Mouse (Mus musculus) CH12.LX (cell line): ENCODE results near the gene Bysl. TPM values are rescaled to one million over a fixed set of nuclear protein-coding genes. Genes with fewer than 3 reads are reported as not detected.

Experiments used
- DNase-seq: peaks from one replicate; pipeline ENCODE4 v3.0.0-alpha.2; 2013; ENCODE audit errors: extremely low read depth
- H3K27ac ChIP-seq: 2 replicates; pipeline ENCODE4 v1.5.1; 2012; ENCODE audit warnings: low read depth, mild to moderate bottlenecking, control low read depth, moderate library complexity; ENCODE audit not compliant: insufficient read depth
- H3K27me3 ChIP-seq: replicated peaks from 2 replicates; pipeline ENCODE3; 2012; ENCODE audit warnings: inconsistent platforms
- H3K36me3 ChIP-seq, 2 experiments: replicated peaks in 1 of 2; 2 replicates each; pipeline versions ENCODE3 to v1.6.1; 2012; ENCODE audit warnings: inconsistent platforms in 1 of 2, low read length in 1 of 2, mild to moderate bottlenecking in 1 of 2, mixed read lengths in 1 of 2, moderate library complexity in 1 of 2; ENCODE audit not compliant: control insufficient read depth in 1 of 2, insufficient read depth in 1 of 2
- H3K4me1 ChIP-seq, 2 experiments: 2 replicates each; pipeline ENCODE4 v1.6.1; 2012; ENCODE audit warnings: inconsistent platforms in 1 of 2, moderate library complexity in 1 of 2; ENCODE audit not compliant: insufficient read depth in 2 of 2, control insufficient read depth in 1 of 2
- H3K4me2 ChIP-seq: 2 replicates; pipeline ENCODE4 v1.6.1; 2012; ENCODE audit warnings: low read depth, mild to moderate bottlenecking, control low read depth; ENCODE audit not compliant: poor library complexity, insufficient read depth, severe bottlenecking
- H3K4me3 ChIP-seq, 3 experiments: fragments of 150-350 bp in 1 of 3; sonication (generic) in 1 of 3; replicated peaks in 1 of 3; 2 replicates each; pipeline versions ENCODE3 to v1.5.1; 2011 to 2012; ENCODE audit warnings: low read depth in 2 of 3, low read length in 2 of 3, mild to moderate bottlenecking in 2 of 3, moderate library complexity in 2 of 3, control low read depth in 1 of 3, improper control_type of control experiment in 1 of 3, inconsistent platforms in 1 of 3, mixed read lengths in 1 of 3; ENCODE audit not compliant: poor library complexity in 1 of 3
- H3K79me2 ChIP-seq: replicated peaks from 2 replicates; pipeline ENCODE4 v1.6.1; 2012; ENCODE audit warnings: mild to moderate bottlenecking, moderate library complexity; ENCODE audit not compliant: control insufficient read depth, poor library complexity, insufficient read depth, severe bottlenecking; ENCODE audit errors: extremely low read depth
- H3K9ac ChIP-seq: 2 replicates; pipeline ENCODE4 v1.6.1; 2012; ENCODE audit warnings: low read depth, mild to moderate bottlenecking, control low read depth, moderate library complexity; ENCODE audit not compliant: insufficient read depth
- H3K9me3 ChIP-seq: replicated peaks from 2 replicates; pipeline ENCODE3; 2012; ENCODE audit warnings: low read length, inconsistent platforms, mixed read lengths
- BHLHE40 ChIP-seq: IDR thresholded peaks from 2 replicates; pipeline ENCODE4 v1.6.1; 2011; ENCODE audit warnings: mild to moderate bottlenecking, low read depth, low read length, improper control_type of control experiment
- CHD1 ChIP-seq: IDR thresholded peaks from 2 replicates; pipeline ENCODE4 v1.6.1; 2012; ENCODE audit warnings: low read depth, low read length, improper control_type of control experiment, inconsistent platforms
- ELF1 ChIP-seq: IDR thresholded peaks from 2 replicates; pipeline ENCODE4 v1.6.1; 2014; ENCODE audit warnings: low read depth, mild to moderate bottlenecking, inconsistent platforms, low read length, improper control_type of control experiment
- EP300 ChIP-seq: IDR thresholded peaks from 2 replicates; pipeline ENCODE4 v1.6.1; 2011; ENCODE audit warnings: low read length, improper control_type of control experiment
- GABPA ChIP-seq: IDR thresholded peaks from 2 replicates; pipeline ENCODE4 v1.6.1; 2012; ENCODE audit warnings: low read depth, low read length, improper control_type of control experiment, inconsistent platforms; ENCODE audit not compliant: insufficient replicate concordance
- JUND ChIP-seq: conservative IDR thresholded peaks from 2 replicates; pipeline ENCODE4 v1.6.1; 2011; ENCODE audit warnings: low read depth, low read length, improper control_type of control experiment
- KAT2A ChIP-seq: IDR thresholded peaks from 2 replicates; pipeline ENCODE4 v1.6.1; 2012; ENCODE audit warnings: low read length, improper control_type of control experiment, inconsistent platforms; ENCODE audit not compliant: insufficient replicate concordance
- MAFK ChIP-seq: IDR thresholded peaks from 2 replicates; pipeline ENCODE4 v1.6.1; 2011; ENCODE audit warnings: low read length, improper control_type of control experiment; ENCODE audit not compliant: insufficient replicate concordance
- MAZ ChIP-seq: IDR thresholded peaks from 2 replicates; pipeline ENCODE4 v1.6.1; 2012; ENCODE audit warnings: low read depth, mild to moderate bottlenecking, inconsistent platforms, low read length, improper control_type of control experiment, moderate library complexity
- MYC ChIP-seq: IDR thresholded peaks from 2 replicates; pipeline ENCODE4 v1.6.1; 2011; ENCODE audit warnings: low read depth, mild to moderate bottlenecking, improper control_type of control experiment, low read length
- PAX5 ChIP-seq: IDR thresholded peaks from 2 replicates; pipeline ENCODE4 v1.6.1; 2012; ENCODE audit warnings: low read length, inconsistent platforms, mixed read lengths
- POLR2AphosphoS2 ChIP-seq: IDR thresholded peaks from 2 replicates; pipeline ENCODE4 v1.6.1; 2011; ENCODE audit warnings: low read depth, low read length, improper control_type of control experiment
- RAD21 ChIP-seq: IDR thresholded peaks from 2 replicates; pipeline ENCODE4 v1.6.1; 2011; ENCODE audit warnings: low read depth, mild to moderate bottlenecking, low read length, improper control_type of control experiment, moderate library complexity
- RCOR1 ChIP-seq: conservative IDR thresholded peaks from 2 replicates; pipeline ENCODE4 v1.6.1; 2012; ENCODE audit warnings: low read depth, mild to moderate bottlenecking, inconsistent platforms, low read length, improper control_type of control experiment
- SIN3A ChIP-seq: IDR thresholded peaks from 2 replicates; pipeline ENCODE4 v1.6.1; 2012; ENCODE audit warnings: low read length, improper control_type of control experiment, inconsistent platforms
- UBTF ChIP-seq: IDR thresholded peaks from 2 replicates; pipeline ENCODE4 v1.6.1; 2012; ENCODE audit warnings: low read depth, mild to moderate bottlenecking, inconsistent platforms, low read length, improper control_type of control experiment, moderate library complexity
- USF1 ChIP-seq: IDR thresholded peaks from 2 replicates; pipeline ENCODE4 v1.6.1; 2014; ENCODE audit warnings: low read depth, mild to moderate bottlenecking, inconsistent platforms, low read length, improper control_type of control experiment
- USF2 ChIP-seq: conservative IDR thresholded peaks from 2 replicates; pipeline ENCODE4 v1.6.1; 2011; ENCODE audit warnings: low read depth, low read length, improper control_type of control experiment
- ZMIZ1 ChIP-seq: IDR thresholded peaks from 2 replicates; pipeline ENCODE4 v1.6.1; 2012; ENCODE audit warnings: low read depth, mild to moderate bottlenecking, inconsistent platforms, low read length, improper control_type of control experiment
- ZNF384 ChIP-seq: IDR thresholded peaks from 2 replicates; pipeline ENCODE4 v1.6.1; 2012; ENCODE audit warnings: low read depth, low read length, improper control_type of control experiment, inconsistent platforms
- dilution Hi-C: fragments of 300-500 bp; cut with MboI; formaldehyde crosslinking; loops from 2 replicates; pipeline ENCODE4 v1.14.3; 2020; ENCODE audit warnings: low sequenced_read_pairs; ENCODE audit not compliant: extremely low pct_unique_long_range_greater_than_20kb, extremely low pct_ligation_motif_present
- in situ Hi-C: fragments of 300-500 bp; cut with MboI; formaldehyde crosslinking; loops from 3 replicates; pipeline ENCODE4 v1.14.3; 2019; ENCODE audit warnings: low sequenced_read_pairs, low pct_ligation_motif_present, low pct_unique_long_range_greater_than_20kb, mixed read lengths
- polyA plus RNA-seq: library from polyadenylated mRNA; unstranded; fragments of >175 nt; gene quantifications from 2 replicates; pipeline ENCODE4 v1.2.1, GENCODE M21; 2012; ENCODE audit warnings: low read depth; ENCODE audit not compliant: insufficient read length
- total RNA-seq, 2 experiments: library from RNA; depleted of rRNA; stranded (reverse); fragments of 300-350 nt in 1 of 2; fragments of >200 nt in 1 of 2; gene quantifications; 2 replicates each; pipeline ENCODE4 v1.2.3; 2012 to 2014

Gene Bysl
- total and polyA plus RNA-seq, 3 experiments = 24.0 to 60.5 (median 28.0) TPM

GRCm38 (mm10) chr17:47574830-47575229 is 36.5 kb downstream of the Bysl start:
- dilution Hi-C loops (no loop called here), in situ Hi-C loops (no loop called here)
- no peaks in the 10 kb centered on the region for H3K79me2 ChIP-seq
- no peaks in the 10 kb centered on the region for H3K36me3 ChIP-seq
- H3K9me3 ChIP-seq = no peaks in the 10 kb centered on the region
- no peak overlapping the region for H3K4me3 ChIP-seq
- H3K9ac ChIP-seq = no peak overlapping the region
- no peak overlapping the region for H3K4me2 ChIP-seq
- H3K4me1 ChIP-seq = no peaks in the 10 kb centered on the region
- H3K27ac ChIP-seq = no peak overlapping the region
- peaks cover 9% of the 10 kb centered on the region for H3K27me3 ChIP-seq
- no peak for TF ChIP-seq RCOR1
- no peak for TF ChIP-seq ZNF384
- DNase-seq = no peak

GRCm38 (mm10) chr17:47574028-47574427 is 37.3 kb downstream of the Bysl start:
- Histone ChIP-seq H3K4me3 (no peak overlapping the region), H3K36me3 (no peaks in the 10 kb centered on the region), H3K4me2 (no peak overlapping the region), H3K9me3 (no peaks in the 10 kb centered on the region), H3K27ac (no peak overlapping the region), H3K9ac (no peak overlapping the region), H3K4me1 (no peaks in the 10 kb centered on the region), H3K79me2 (no peaks in the 10 kb centered on the region), H3K27me3 (peaks cover 9% of the 10 kb centered on the region)
- no peak for DNase-seq
- TF ChIP-seq BHLHE40 = no peak
- TF ChIP-seq MYC = no peak
- TF ChIP-seq SIN3A = no peak
- no peak for TF ChIP-seq USF1
- TF ChIP-seq POLR2AphosphoS2 = no peak
- no peak for TF ChIP-seq USF2
- no peak for TF ChIP-seq ELF1
- no peak for TF ChIP-seq ZMIZ1
- no peak for TF ChIP-seq MAZ
- no peak for TF ChIP-seq CHD1
- no peak for TF ChIP-seq RAD21
- no peak for TF ChIP-seq EP300
- no peak for TF ChIP-seq KAT2A
- TF ChIP-seq ZNF384 = no peak
- TF ChIP-seq UBTF = no peak
- no peak for TF ChIP-seq PAX5
- TF ChIP-seq RCOR1 = no peak
- TF ChIP-seq JUND = no peak
- no peak for TF ChIP-seq GABPA
- no peak for TF ChIP-seq MAFK
- dilution Hi-C loops = no loop called here
- in situ Hi-C loops = no loop called here
